Comparison of ENCODE assay signal across 10 mouse cellular contexts in genomic region chr19:57473301-57473700, GRCm38 (mm10). TPM values are rescaled to one million over a fixed set of nuclear protein-coding genes. Genes with fewer than 3 reads are reported as not detected.
A peak's percentile ranks its signal among the peaks of the same experiment; 100 is the strongest.
DNase-seq lines count a peak whose midpoint lies in the region; ATAC-seq lines count a peak whose summit lies in the region.
"Had no signal": no experiment of that assay in that cellular context is flagged by ENCODE, and none has a peak within 500 bp of the region (broad histone marks: within the 10 kb centered on the region; RNA-seq: fewer than 3 reads in every experiment).

No protein-coding gene starts in this region.

- no peaks in the 10 kb centered on the region for H3K9me3 ChIP-seq in forebrain, embryonic 13.5 days (replicated peaks)
- H3K9me3 ChIP-seq in forebrain, embryonic 10.5 days, result peaks cover 6% of the 10 kb centered on the region; the same call in 1 of the 2 replicates
- H3K9me3 ChIP-seq in heart, embryonic 12.5 days (replicated peaks), result 0 out of 2 replicates have a peak, but pooled peaks cover 8% of the 10 kb centered on the region
- H3K9me3 ChIP-seq: midbrain, embryonic 12.5 days had no signal

- peaks cover 15% of the 10 kb centered on the region; the same call in 1 of the 2 replicates for H3K4me1 ChIP-seq in forebrain, embryonic 13.5 days
- peaks cover 10% of the 10 kb centered on the region for H3K4me1 ChIP-seq in forebrain, embryonic 10.5 days
- peaks cover 35% of the 10 kb centered on the region for H3K4me1 ChIP-seq in heart, embryonic 12.5 days (replicated peaks)

- no peak for DNase-seq in forebrain, embryonic 10.5 days (ENCODE audit: extremely low spot score, low spot score)
- DNase-seq in brain, adult 2 months (ENCODE audit: low read depth, low spot score), result peak; percentile 70
- DNase-seq in lung, postnatal 36 days, result peak; percentile 47
- DNase-seq in kidney, postnatal 14 days, result no peak
- DNase-seq in kidney, adult 8-10 months, result no peak
- no peak for DNase-seq in adipocyte (ENCODE audit: low spot score)
- DNase-seq: right cerebral cortex, postnatal 4 days had no signal

- no peaks in the 10 kb centered on the region for H3K27me3 ChIP-seq in forebrain, embryonic 13.5 days
- H3K27me3 ChIP-seq in forebrain, embryonic 10.5 days (ENCODE audit: poor library complexity, severe bottlenecking), result no peaks in the 10 kb centered on the region
- 0 out of 2 replicates have a peak, but pooled peaks cover 4% of the 10 kb centered on the region for H3K27me3 ChIP-seq in heart, embryonic 12.5 days (replicated peaks)
- H3K27me3 ChIP-seq: midbrain, embryonic 12.5 days had no signal

- ATAC-seq in forebrain, embryonic 13.5 days, result 0 out of 2 replicates have a peak, but pooled peaks have one; percentile 48
- peak; percentile 33; the same call in 1 of the 2 replicates for ATAC-seq in heart, embryonic 12.5 days (ENCODE audit: insufficient number of reproducible peaks, low FRiP score)

- peaks cover 17% of the 10 kb centered on the region for H3K36me3 ChIP-seq in forebrain, embryonic 13.5 days (ENCODE audit: poor library complexity, severe bottlenecking)
- H3K36me3 ChIP-seq in forebrain, embryonic 10.5 days (replicated peaks), result peaks cover 35% of the 10 kb centered on the region
- H3K36me3 ChIP-seq in heart, embryonic 12.5 days, result peaks cover 18% of the 10 kb centered on the region

- H3K4me2 ChIP-seq in forebrain, embryonic 13.5 days, result no peak overlapping the region
- H3K4me2 ChIP-seq in heart, embryonic 12.5 days, result peak overlapping the region; percentile 34
- H3K4me2 ChIP-seq: midbrain, embryonic 12.5 days had no signal

- H3K9ac ChIP-seq in forebrain, embryonic 13.5 days, result no peak overlapping the region
- no peak overlapping the region for H3K9ac ChIP-seq in heart, embryonic 12.5 days
- H3K9ac ChIP-seq: midbrain, embryonic 12.5 days had no signal

- H3K4me3 ChIP-seq in forebrain, embryonic 13.5 days, result no peak overlapping the region
- H3K4me3 ChIP-seq in forebrain, embryonic 10.5 days, result no peak overlapping the region
- H3K4me3 ChIP-seq in heart, embryonic 12.5 days, result no peak overlapping the region
- H3K4me3 ChIP-seq: midbrain, embryonic 12.5 days had no signal

- WGBS in forebrain, embryonic 13.5 days, result 44% methylated on average over 16 of the region's 16 CpGs
- 80% methylated on average over 16 of the region's 16 CpGs for WGBS in forebrain, embryonic 10.5 days
- 43% methylated on average over 16 of the region's 16 CpGs for WGBS in heart, embryonic 12.5 days

- H3K27ac ChIP-seq in forebrain, embryonic 13.5 days, result peak overlapping the region; percentile 19; the same call in 1 of the 2 replicates
- no peak overlapping the region for H3K27ac ChIP-seq in forebrain, embryonic 10.5 days
- H3K27ac ChIP-seq in heart, embryonic 12.5 days (ENCODE audit: poor library complexity, severe bottlenecking), result no peak overlapping the region

RNA-seq across cellular contexts. Expression of gene Trub1, which starts 20.6 kb away (rescaled TPM):
- 14.5 and 14.8 TPM in 2 replicates for polyA plus RNA-seq in forebrain, embryonic 13.5 days (2015; fragmentation: Nextera tagmentation; extraction: Ambion mirVana)
- 23.4 and 25.0 TPM in 2 replicates for polyA plus RNA-seq in forebrain, embryonic 10.5 days (2016; fragmentation: Nextera tagmentation; extraction: Ambion mirVana)
- 11.2 and 12.4 TPM in 2 replicates for polyA plus RNA-seq in heart, embryonic 12.5 days (2016; fragmentation: Nextera tagmentation; extraction: Ambion mirVana)

Comparison
In these comparisons a context has a peak if more than half of its experiments do, and no peak if none do; other contexts are left out.
1. DNase-seq: peak in brain, adult 2 months (single experiment) and lung, postnatal 36 days (single experiment); none in forebrain, embryonic 10.5 days (single experiment), kidney, postnatal 14 days (single experiment), kidney, adult 8-10 months (0 of 2) and adipocyte (single experiment).